Mouse (Mus musculus) liver, adult 2 months (tissue): ENCODE measurements around the gene Plekho1. TPM values are rescaled to one million over a fixed set of nuclear protein-coding genes. Genes with fewer than 3 reads are reported as not detected.
"Not testable (repeated sequence)": the region's sequence is repeated elsewhere in the genome, so short reads cannot be mapped to it uniquely, and the experiment has no call there.

Experiments
- DNase-seq: peaks from one replicate; pipeline ENCODE4 v3.0.0-alpha.2; 2011; ENCODE audit warnings: low read depth, low spot score; ENCODE audit errors: extremely low read depth
- H3K27ac ChIP-seq: fragments of 200-500 bp; replicated peaks from 2 replicates; pipeline ENCODE4 v1.5.1; 2012; ENCODE audit warnings: low read depth, mild to moderate bottlenecking, control low read depth, inconsistent platforms, low read length; ENCODE audit not compliant: insufficient read depth
- H3K27me3 ChIP-seq: fragments of 200-500 bp; 2 replicates; pipeline ENCODE4 v1.6.1; 2012; ENCODE audit warnings: mild to moderate bottlenecking, moderate library complexity, low read length, inconsistent platforms; ENCODE audit not compliant: control insufficient read depth, insufficient read depth
- H3K36me3 ChIP-seq: fragments of 200-500 bp; 2 replicates; pipeline ENCODE4 v1.6.1; 2012; ENCODE audit warnings: low read length, inconsistent platforms; ENCODE audit not compliant: control insufficient read depth, insufficient read depth
- H3K4me1 ChIP-seq: fragments of 200-500 bp; 2 replicates; pipeline ENCODE4 v1.6.1; 2011; ENCODE audit warnings: low read length; ENCODE audit not compliant: control insufficient read depth, insufficient read depth
- H3K4me3 ChIP-seq: fragments of 200-500 bp; 2 replicates; pipeline ENCODE4 v1.5.1; 2011; ENCODE audit warnings: low read depth, mild to moderate bottlenecking, control low read depth, low read length, moderate library complexity; ENCODE audit not compliant: insufficient read depth
- H3K79me2 ChIP-seq: fragments of 200-500 bp; 2 replicates; pipeline ENCODE4 v1.6.1; 2012; ENCODE audit warnings: inconsistent platforms, mild to moderate bottlenecking, low read length, moderate library complexity; ENCODE audit not compliant: control insufficient read depth, insufficient read depth
- H3K9ac ChIP-seq: fragments of 200-500 bp; 2 replicates; pipeline ENCODE4 v1.6.1; 2012; ENCODE audit warnings: low read depth, mild to moderate bottlenecking, control low read depth, inconsistent platforms, low read length
- CTCF ChIP-seq: fragments of 200-500 bp; IDR thresholded peaks from 2 replicates; pipeline ENCODE4 v1.5.1; 2011; ENCODE audit warnings: low read depth, low read length, control low read depth
- POLR2A ChIP-seq: fragments of 200-500 bp; IDR thresholded peaks from 2 replicates; pipeline ENCODE4 v1.6.1; 2011; ENCODE audit warnings: low read length, control low read depth; ENCODE audit not compliant: insufficient read depth; ENCODE audit errors: extremely low read depth
- WGBS: fragments of 180-500 bp; shearing (Covaris S2); methylation state at CpG from one replicate; pipeline ENCODE4 v1.1.7; 2018; 5-methylcytosine and 5-hydroxymethylcytosine counted together
- polyA plus RNA-seq: library from polyadenylated mRNA; depleted of rRNA; stranded (reverse); fragments of >200 nt; gene quantifications from 2 replicates; pipeline ENCODE4 v1.2.3, GENCODE M21; 2012
- total RNA-seq: library from RNA; depleted of rRNA; stranded (reverse); fragments of >200 nt; gene quantifications from 2 replicates; pipeline ENCODE4 v1.2.3, GENCODE M21; 2014

The Plekho1 gene
- total and polyA plus RNA-seq, 2 experiments, result 6.8 to 8.0 TPM

DNA sequence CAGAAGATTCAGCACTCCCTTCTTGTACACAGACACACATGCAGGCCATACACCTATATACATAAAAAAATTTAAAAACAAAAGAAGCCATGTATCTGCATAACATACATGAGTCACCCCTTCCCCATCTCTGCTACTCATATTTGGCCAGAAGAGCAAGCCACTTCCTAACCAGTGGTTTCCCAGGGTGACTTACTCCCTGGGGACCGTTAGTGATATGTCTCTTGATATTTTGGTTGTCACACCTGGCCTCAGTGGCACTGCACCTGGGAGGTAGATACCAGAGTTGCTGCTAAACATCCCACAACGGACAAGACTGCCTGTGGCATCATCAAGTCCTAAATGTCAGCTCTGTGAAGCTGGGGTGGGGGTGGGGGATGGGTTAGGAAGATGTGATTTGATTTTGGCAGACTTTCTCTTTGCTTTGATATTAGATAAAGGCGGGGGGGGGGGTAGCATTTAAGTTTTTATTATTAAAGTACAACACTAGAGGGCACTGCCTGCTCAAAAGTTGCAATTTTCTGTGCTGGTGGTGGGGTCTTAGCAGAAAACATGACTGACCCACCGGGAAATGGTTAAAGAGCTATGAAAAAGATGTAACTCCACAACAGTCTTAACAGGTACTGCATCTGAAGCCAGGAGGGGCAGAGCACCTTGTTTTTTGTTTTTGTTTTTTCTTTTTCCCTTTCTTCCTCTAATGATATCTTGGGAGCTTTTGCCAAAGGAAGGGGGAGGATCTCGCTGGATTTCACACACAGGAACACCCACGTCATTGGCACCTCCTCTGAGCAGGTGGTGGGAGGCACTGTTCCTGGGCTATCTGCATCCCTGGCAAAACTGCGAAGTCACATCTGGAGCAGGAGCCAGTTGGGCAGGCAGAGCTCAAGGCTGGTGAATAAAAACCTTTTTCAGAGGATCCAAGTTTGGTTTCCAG lies 30.0 kb downstream of the Plekho1 start:
- DNase-seq, result no peak
- WGBS, result 12% methylated on average over 7 of the region's 7 CpGs
- Histone ChIP-seq H3K36me3 (no peaks in the 10 kb centered on the region), H3K4me1 (no peaks in the 10 kb centered on the region), H3K79me2 (no peaks in the 10 kb centered on the region), H3K27me3 (no peaks in the 10 kb centered on the region), H3K4me3 (no peak overlapping the region), H3K27ac (no peak overlapping the region), H3K9ac (no peak overlapping the region)
- TF ChIP-seq CTCF (peak; percentile 7; the same call in 1 of the 2 replicates), POLR2A (no peak)

- WGBS, result 36% methylated on average over 4 of the region's 4 CpGs
- Histone ChIP-seq H3K79me2 (no peaks in the 10 kb centered on the region), H3K4me1 (no peaks in the 10 kb centered on the region)
Observed at GRCm38 (mm10) chr3:95963681-95964080, 32.1 kb downstream of the Plekho1 start.

DNA sequence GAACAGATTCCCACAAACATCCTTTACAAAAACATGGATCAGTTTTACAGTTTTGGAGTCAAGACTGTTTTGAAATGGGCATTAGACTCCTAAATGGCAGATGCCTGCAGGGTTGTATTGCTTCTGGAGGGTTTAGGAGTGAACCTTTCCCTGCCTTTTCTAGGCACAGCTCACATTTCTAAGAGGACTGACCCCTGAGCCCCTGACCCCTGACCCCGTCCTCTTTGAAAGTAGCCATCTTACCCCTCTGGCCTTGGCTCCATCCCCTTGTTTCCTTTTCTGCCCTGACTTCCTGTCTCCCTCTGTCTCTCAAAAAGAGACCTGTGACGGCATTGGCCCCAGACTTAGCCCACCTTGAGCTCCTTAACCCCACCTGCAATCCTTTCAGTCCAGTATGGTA lies 32.6 kb downstream of the Plekho1 start:
- no peaks in the 10 kb centered on the region for H3K27me3 ChIP-seq
- H3K9ac ChIP-seq, result no peak overlapping the region
- H3K27ac ChIP-seq, result no peak overlapping the region
- H3K4me1 ChIP-seq, result no peaks in the 10 kb centered on the region
- H3K79me2 ChIP-seq, result no peaks in the 10 kb centered on the region
- TF ChIP-seq CTCF (no peak), POLR2A (no peak)
- 62% methylated on average over 2 of the region's 2 CpGs for WGBS
- no peaks in the 10 kb centered on the region for H3K36me3 ChIP-seq
- no peak overlapping the region for H3K4me3 ChIP-seq
- DNase-seq, result no peak

More at GRCm38 (mm10) chr3:95963681-95964080, 32.1 kb downstream of the Plekho1 start:
- Histone ChIP-seq H3K4me3 (no peak overlapping the region), H3K27ac (no peak overlapping the region), H3K27me3 (no peaks in the 10 kb centered on the region), H3K36me3 (no peaks in the 10 kb centered on the region), H3K9ac (no peak overlapping the region)
- no peak for DNase-seq
- TF ChIP-seq POLR2A (no peak), CTCF (peak; percentile 64)

- H3K4me3 ChIP-seq, H3K79me2 ChIP-seq, H3K36me3 ChIP-seq, H3K4me1 ChIP-seq, DNase-seq, H3K27ac ChIP-seq, H3K27me3 ChIP-seq, H3K9ac ChIP-seq: not testable (repeated sequence)
- 88% methylated on average over 8 of the region's 8 CpGs for WGBS
Observed at GRCm38 (mm10) chr3:95962182-95962581, 33.6 kb downstream of the Plekho1 start.

- TF ChIP-seq POLR2A (no peak), CTCF (no peak)
- H3K36me3 ChIP-seq, result no peaks in the 10 kb centered on the region
- no peak overlapping the region for H3K4me3 ChIP-seq
- DNase-seq, result no peak
- no peaks in the 10 kb centered on the region for H3K4me1 ChIP-seq
- no peak overlapping the region for H3K9ac ChIP-seq
- no peak overlapping the region for H3K27ac ChIP-seq
- H3K79me2 ChIP-seq, result no peaks in the 10 kb centered on the region
- WGBS, result 93% methylated on average over 1 of the region's 1 CpGs
- no peaks in the 10 kb centered on the region for H3K27me3 ChIP-seq
Observed at GRCm38 (mm10) chr3:95959807-95960206, 36.0 kb downstream of the Plekho1 start.

- TF ChIP-seq POLR2A, result no peak
- TF ChIP-seq CTCF, result no peak
- Histone ChIP-seq H3K4me3 (no peak overlapping the region), H3K36me3 (no peaks in the 10 kb centered on the region), H3K79me2 (no peaks in the 10 kb centered on the region), H3K9ac (no peak overlapping the region), H3K4me1 (no peaks in the 10 kb centered on the region), H3K27me3 (no peaks in the 10 kb centered on the region), H3K27ac (no peak overlapping the region)
- DNase-seq, result peak; percentile 33
- WGBS, result 86% methylated on average over 5 of the region's 5 CpGs
Observed at GRCm38 (mm10) chr3:95959082-95959481, 36.7 kb downstream of the Plekho1 start.
